21 mouse cellular contexts compared by ENCODE assay signal in genomic region chr17:72897961-72898360, GRCm38 (mm10).
"Had no signal": no experiment of that assay in that cellular context is flagged by ENCODE, and none has a peak within 500 bp of the region (broad histone marks: within the 10 kb centered on the region; RNA-seq: fewer than 3 reads in every experiment).

No protein-coding gene starts in this region.

- H3K9ac ChIP-seq: limb, embryonic 12.5 days; limb, embryonic 15.5 days; liver, embryonic 12.5 days; liver, embryonic 15.5 days; midbrain, embryonic 12.5 days; neural tube, embryonic 13.5 days; stomach, embryonic 15.5 days had no signal

- DNase-seq: kidney, adult 2 months; kidney, postnatal 25 days; layer of hippocampus, adult 9-11 months; lung, adult 2 months; lung, postnatal 14 days; retina, postnatal 1 day; right cerebral cortex, postnatal 25 days; spleen, adult 18-20 months; thymus, adult 2 months; thymus, postnatal 14 days; thymus, postnatal 4 days had no signal

- H3K27ac ChIP-seq: kidney, postnatal 0 days; layer of hippocampus, adult 2 months; limb, embryonic 12.5 days; limb, embryonic 15.5 days; liver, embryonic 12.5 days; liver, embryonic 15.5 days; midbrain, embryonic 12.5 days; neural tube, embryonic 13.5 days; stomach, embryonic 15.5 days had no signal

- H3K27me3 ChIP-seq: limb, embryonic 12.5 days; limb, embryonic 15.5 days; liver, embryonic 12.5 days; liver, embryonic 15.5 days; midbrain, embryonic 12.5 days; neural tube, embryonic 13.5 days; stomach, embryonic 15.5 days had no signal

- H3K9me3 ChIP-seq: limb, embryonic 12.5 days; limb, embryonic 15.5 days; liver, embryonic 12.5 days; liver, embryonic 15.5 days; midbrain, embryonic 12.5 days; neural tube, embryonic 13.5 days; stomach, embryonic 15.5 days had no signal

- H3K4me1 ChIP-seq: limb, embryonic 12.5 days; limb, embryonic 15.5 days; liver, embryonic 12.5 days; liver, embryonic 15.5 days; midbrain, embryonic 12.5 days; neural tube, embryonic 13.5 days; stomach, embryonic 15.5 days had no signal

- ATAC-seq: liver, embryonic 12.5 days had no signal

- H3K4me2 ChIP-seq: limb, embryonic 12.5 days; limb, embryonic 15.5 days; liver, embryonic 12.5 days; liver, embryonic 15.5 days; midbrain, embryonic 12.5 days; neural tube, embryonic 13.5 days; stomach, embryonic 15.5 days had no signal

- H3K36me3 ChIP-seq: limb, embryonic 12.5 days; limb, embryonic 15.5 days; liver, embryonic 12.5 days; liver, embryonic 15.5 days; midbrain, embryonic 12.5 days; neural tube, embryonic 13.5 days; stomach, embryonic 15.5 days had no signal

- H3K4me3 ChIP-seq: layer of hippocampus, adult 2 months; limb, embryonic 12.5 days; limb, embryonic 15.5 days; liver, embryonic 12.5 days; liver, embryonic 15.5 days; midbrain, embryonic 12.5 days; myocyte; neural tube, embryonic 13.5 days; stomach, embryonic 15.5 days had no signal
